Mouse (Mus musculus): ENCODE measurements around the gene Ddx21. TPM values are rescaled to one million over a fixed set of nuclear protein-coding genes. Genes with fewer than 3 reads are reported as not detected.
A peak's percentile ranks its signal among the peaks of the same experiment; 100 is the strongest.
"Not testable (repeated sequence)": the region's sequence is repeated elsewhere in the genome, so short reads cannot be mapped to it uniquely, and the experiment has no call there.

The Ddx21 gene
- polyA plus RNA-seq, 1 experiment from 2014 or later: 33.3 TPM

DNA sequence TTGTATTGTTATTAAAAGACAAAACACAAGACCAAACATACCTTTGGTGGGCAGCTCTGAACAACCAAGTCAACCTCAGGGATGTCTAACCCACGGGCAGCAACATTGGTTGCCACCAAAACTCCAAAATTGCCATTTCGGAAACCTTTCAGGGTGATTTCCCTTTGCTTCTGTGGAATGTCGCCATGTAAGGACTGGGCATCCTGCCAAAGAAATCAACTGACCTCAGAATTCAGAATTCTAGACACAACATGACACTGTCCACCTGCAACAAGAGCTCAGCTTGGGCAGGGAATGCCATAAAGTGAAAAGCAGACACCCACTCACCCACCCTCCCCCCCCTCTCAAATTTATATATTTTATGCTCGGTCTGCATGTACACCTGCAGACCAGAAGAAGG, 13.5 kb downstream of the Ddx21 start:
- peaks cover 100% of the 10 kb centered on the region for H3K36me3 ChIP-seq
- WGBS: 91% methylated on average over 4 of the region's 4 CpGs
- no peak for DNase-seq (ENCODE audit: low spot score)

DNA sequence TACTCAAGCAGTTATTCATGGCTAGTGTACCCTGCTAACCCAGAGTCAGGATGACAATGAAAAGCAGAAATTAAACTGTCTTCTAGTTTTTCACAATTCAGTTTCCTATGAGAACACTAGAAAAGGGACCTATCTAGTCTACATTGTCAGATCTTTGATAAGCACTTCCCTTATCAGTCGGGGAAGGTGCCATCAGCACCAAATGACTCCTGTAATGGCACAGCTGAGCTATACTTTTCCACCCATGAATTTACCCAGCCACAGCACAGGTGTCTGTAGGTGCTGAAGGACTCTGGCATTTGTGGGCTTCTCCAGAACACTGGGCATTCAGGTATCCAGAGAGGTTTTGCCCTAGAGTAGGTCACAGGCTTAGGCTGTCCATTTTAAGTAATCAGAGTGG, 18.8 kb downstream of the Ddx21 start:
- 82% methylated on average over 1 of the region's 1 CpGs for WGBS

More for the DNA sequence above, 13.5 kb downstream of the Ddx21 start:
- no peak overlapping the region for H3K27ac ChIP-seq
- no peaks in the 10 kb centered on the region for H3K27me3 ChIP-seq (ENCODE audit: low read depth, poor library complexity, severe bottlenecking)
- H3K4me1 ChIP-seq: no peaks in the 10 kb centered on the region
- H3K9me3 ChIP-seq (replicated peaks): no peaks in the 10 kb centered on the region
- no peak overlapping the region for H3K4me3 ChIP-seq

DNA sequence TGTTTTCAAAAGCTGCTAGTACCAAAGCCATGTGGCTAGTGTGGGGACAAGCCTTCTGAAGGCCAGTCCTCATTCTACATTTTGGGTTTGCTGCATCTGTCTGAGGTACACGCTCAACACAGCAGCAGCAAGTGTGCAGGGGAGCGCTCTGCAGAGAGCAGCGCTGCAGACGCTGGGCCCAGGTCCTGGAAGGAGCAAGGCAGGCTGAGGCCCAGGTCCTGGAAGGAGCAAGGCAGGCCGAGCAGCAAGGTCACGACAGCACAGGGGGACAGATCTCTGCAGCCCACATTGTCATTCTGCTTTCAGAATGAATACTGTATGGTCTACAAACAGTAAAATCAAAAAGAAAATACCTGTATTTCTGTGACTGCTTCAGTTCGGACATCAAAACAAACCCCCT, 19.4 kb downstream of the Ddx21 start:
- DNase-seq (ENCODE audit: low spot score): no peak
- Histone ChIP-seq H3K27me3 (ENCODE audit: low read depth, poor library complexity, severe bottlenecking) (no peaks in the 10 kb centered on the region), H3K27ac (no peak overlapping the region), H3K4me1 (peaks cover 1% of the 10 kb centered on the region), H3K4me3 (no peak overlapping the region), H3K36me3 (peaks cover 86% of the 10 kb centered on the region), H3K9me3 (replicated peaks) (no peaks in the 10 kb centered on the region)
- 84% methylated on average over 7 of the region's 7 CpGs for WGBS

More for the DNA sequence above, 18.8 kb downstream of the Ddx21 start:
- Histone ChIP-seq H3K27ac (no peak overlapping the region), H3K36me3 (peaks cover 91% of the 10 kb centered on the region), H3K9me3 (replicated peaks) (no peaks in the 10 kb centered on the region), H3K4me3 (no peak overlapping the region), H3K27me3 (ENCODE audit: low read depth, poor library complexity, severe bottlenecking) (no peaks in the 10 kb centered on the region), H3K4me1 (no peaks in the 10 kb centered on the region)
- no peak for DNase-seq (ENCODE audit: low spot score)

DNA sequence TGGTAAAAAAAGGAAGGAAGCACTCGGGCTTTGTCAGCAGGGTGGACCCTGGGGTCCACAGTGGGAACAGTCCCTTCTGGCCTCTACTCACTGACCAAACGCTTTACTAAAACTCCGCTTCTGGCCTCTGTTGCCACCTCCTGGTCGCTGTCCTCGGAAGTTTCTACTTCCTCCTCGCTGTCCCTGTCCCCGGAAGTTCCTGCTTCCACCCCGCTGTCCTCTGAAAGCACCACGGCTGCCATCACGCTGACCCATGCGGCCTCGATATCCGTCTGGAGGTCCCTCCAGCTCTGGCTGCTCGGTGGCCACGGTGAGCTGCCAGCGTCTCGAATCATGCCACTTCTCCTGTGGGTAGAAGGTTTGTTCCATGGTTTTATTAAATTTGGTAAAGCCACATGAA, 19.8 kb downstream of the Ddx21 start:
- WGBS: 95% methylated on average over 17 of the region's 17 CpGs
- Histone ChIP-seq H3K4me1 (peaks cover 6% of the 10 kb centered on the region), H3K36me3 (peaks cover 81% of the 10 kb centered on the region), H3K4me3 (no peak overlapping the region), H3K9me3 (replicated peaks) (no peaks in the 10 kb centered on the region), H3K27me3 (ENCODE audit: low read depth, poor library complexity, severe bottlenecking) (no peaks in the 10 kb centered on the region), H3K27ac (no peak overlapping the region)
- DNase-seq (ENCODE audit: low spot score): no peak

DNA sequence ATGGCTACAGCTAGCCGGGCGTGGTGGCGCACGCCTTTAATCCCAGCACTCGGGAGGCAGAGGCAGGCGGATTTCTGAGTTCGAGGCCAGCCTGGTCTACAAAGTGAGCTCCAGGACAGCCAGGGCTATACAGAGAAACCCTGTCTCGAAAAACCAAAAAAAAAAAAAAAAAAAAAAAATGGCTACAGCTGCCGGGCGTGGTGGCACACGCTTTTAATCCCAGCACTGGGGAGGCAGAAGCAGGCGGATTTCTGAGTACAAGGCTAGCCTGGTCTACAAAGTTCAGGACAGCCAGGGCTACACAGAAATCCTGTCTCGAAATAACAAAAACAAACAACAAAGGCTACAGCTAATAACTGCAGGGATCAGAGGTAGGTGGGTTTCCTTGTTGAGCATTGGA, 23.0 kb downstream of the Ddx21 start:
- not testable (repeated sequence) for H3K27me3 ChIP-seq (ENCODE audit: low read depth, poor library complexity, severe bottlenecking); H3K9me3 ChIP-seq (replicated peaks); DNase-seq (ENCODE audit: low spot score); H3K4me3 ChIP-seq; H3K27ac ChIP-seq
- H3K36me3 ChIP-seq: peaks cover 71% of the 10 kb centered on the region
- H3K4me1 ChIP-seq: peaks cover 12% of the 10 kb centered on the region
- whole genome bisulfite sequencing: 89% methylated on average over 12 of the region's 13 CpGs

- Histone ChIP-seq H3K4me1 (peaks cover 12% of the 10 kb centered on the region), H3K4me3 (peak within 1 kb of the TSS; percentile 89), H3K27ac (peak within 1 kb of the TSS; percentile 84), H3K9me3 (replicated peaks) (no peaks in the 10 kb centered on the region), H3K36me3 (peaks cover 71% of the 10 kb centered on the region), H3K27me3 (ENCODE audit: low read depth, poor library complexity, severe bottlenecking) (no peaks in the 10 kb centered on the region)
- WGBS: 6% methylated on average over 33 of the region's 33 CpGs
- DNase-seq (ENCODE audit: low spot score): peak; percentile 97
Measured at GRCm38 (mm10) chr10:62578338-62579100, 23.6 kb downstream of the Ddx21 start, which contains the start of gene Kif1bp. Gene Kif1bp, minus strand, starts transcription at chr10:62578457.

DNA sequence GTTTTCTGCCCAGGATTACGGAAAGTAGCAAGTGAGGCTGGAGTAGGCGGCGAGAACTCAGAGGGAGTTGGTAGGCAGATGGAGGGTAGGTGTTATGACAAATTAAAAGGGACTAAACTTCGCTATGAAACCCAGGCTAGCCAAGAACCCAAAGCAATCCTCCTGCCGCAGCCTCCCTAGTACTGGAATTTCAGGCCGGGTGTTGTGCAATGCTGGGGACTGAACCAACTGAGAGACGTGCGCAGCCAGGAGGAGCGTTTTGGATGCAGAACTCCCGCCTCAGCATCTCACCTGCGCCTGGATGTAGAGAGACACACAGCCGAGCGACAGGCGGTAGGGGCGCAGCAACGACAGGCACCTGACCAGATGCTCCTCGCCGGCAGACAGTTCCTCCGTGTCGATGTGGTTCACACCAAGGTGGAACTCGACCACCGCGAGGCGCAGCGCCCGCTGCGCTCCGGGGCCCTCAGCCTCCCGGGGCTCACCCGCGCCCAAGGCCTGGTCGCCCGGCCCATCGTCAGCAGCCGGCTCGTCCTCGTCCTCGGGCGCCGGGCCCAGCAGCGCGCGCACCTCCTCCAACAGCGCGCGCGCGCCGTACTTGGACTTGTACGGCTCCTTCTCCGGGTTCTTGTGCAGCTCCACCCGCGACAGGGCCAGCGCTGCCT, 24.3 kb downstream of the Ddx21 start:
- Histone ChIP-seq H3K9me3 (replicated peaks) (no peaks in the 10 kb centered on the region), H3K4me3 (peak overlapping the region; percentile 89), H3K36me3 (peaks cover 70% of the 10 kb centered on the region), H3K4me1 (peaks cover 12% of the 10 kb centered on the region), H3K27ac (peak overlapping the region; percentile 84), H3K27me3 (ENCODE audit: low read depth, poor library complexity, severe bottlenecking) (no peaks in the 10 kb centered on the region)
- no peak for DNase-seq (ENCODE audit: low spot score)
- 1% methylated on average over 54 of the region's 54 CpGs for WGBS

DNA sequence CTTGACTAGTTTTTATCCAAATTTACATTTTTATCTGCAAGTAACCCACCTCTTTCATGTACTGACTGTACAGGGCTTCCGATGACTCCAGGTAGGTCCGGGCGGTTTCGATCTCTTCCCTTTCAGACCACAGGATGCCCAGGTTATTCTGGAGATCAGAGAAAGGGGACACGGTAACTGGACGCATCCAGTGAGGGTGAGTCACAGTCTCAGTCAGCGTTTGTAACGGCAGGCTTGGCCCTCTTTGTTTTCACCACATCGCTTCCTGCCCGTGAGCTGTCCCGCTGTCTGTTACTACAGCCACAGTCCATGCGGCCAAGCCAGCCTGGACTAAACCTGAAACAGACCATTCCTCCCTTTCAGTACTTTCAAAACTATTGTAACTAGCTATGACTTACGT, 27.1 kb downstream of the Ddx21 start:
- Histone ChIP-seq H3K27ac (no peak overlapping the region), H3K4me1 (peaks cover 12% of the 10 kb centered on the region), H3K4me3 (no peak overlapping the region), H3K36me3 (peaks cover 66% of the 10 kb centered on the region), H3K9me3 (replicated peaks) (no peaks in the 10 kb centered on the region), H3K27me3 (ENCODE audit: low read depth, poor library complexity, severe bottlenecking) (no peaks in the 10 kb centered on the region)
- no peak for DNase-seq (ENCODE audit: low spot score)
- 92% methylated on average over 13 of the region's 13 CpGs for WGBS

DNA sequence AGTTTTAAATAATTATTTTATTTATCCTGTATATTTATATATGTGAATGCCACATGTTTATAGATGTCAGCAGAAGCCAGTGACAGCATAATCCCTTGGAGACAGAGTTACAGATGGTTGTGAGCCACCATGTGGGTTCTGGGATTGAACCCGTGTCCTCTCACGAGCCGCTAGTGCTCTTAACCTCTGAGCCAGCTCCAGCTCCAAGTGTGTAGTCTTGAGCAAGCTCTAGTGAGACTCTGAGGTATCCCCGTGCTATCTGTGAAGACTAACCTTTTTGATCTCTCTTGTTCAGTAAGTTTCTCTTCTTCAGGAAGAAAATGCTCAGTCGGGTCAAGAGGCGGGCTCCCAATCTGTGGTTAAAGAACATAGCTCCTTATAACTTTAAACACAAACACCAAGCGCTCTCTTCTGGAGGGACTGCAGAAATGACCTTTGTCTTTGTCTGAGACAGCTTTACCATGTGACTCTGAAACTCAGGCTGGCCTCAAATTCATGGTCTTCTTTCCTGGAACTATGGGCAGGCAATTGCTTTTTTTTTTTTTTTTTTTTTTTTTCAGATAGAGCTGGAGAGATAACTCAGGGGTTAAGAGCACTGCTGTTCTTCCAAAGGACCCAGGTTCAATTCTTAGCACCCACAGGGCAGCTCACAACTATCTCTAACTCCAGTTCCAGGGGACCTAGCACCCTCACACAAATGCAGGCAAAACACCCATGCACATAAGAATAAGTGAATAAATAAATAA, 31.8 kb downstream of the Ddx21 start:
- Histone ChIP-seq H3K36me3 (peaks cover 94% of the 10 kb centered on the region), H3K9me3 (replicated peaks) (no peaks in the 10 kb centered on the region), H3K4me1 (no peaks in the 10 kb centered on the region), H3K27ac (no peak overlapping the region), H3K4me3 (no peak overlapping the region), H3K27me3 (ENCODE audit: low read depth, poor library complexity, severe bottlenecking) (no peaks in the 10 kb centered on the region)
- WGBS: 93% methylated on average over 7 of the region's 7 CpGs
- DNase-seq (ENCODE audit: low spot score): no peak

- Histone ChIP-seq H3K4me1 (no peaks in the 10 kb centered on the region), H3K27me3 (ENCODE audit: low read depth, poor library complexity, severe bottlenecking) (no peaks in the 10 kb centered on the region), H3K9me3 (replicated peaks) (no peaks in the 10 kb centered on the region), H3K4me3 (no peak overlapping the region), H3K36me3 (peaks cover 94% of the 10 kb centered on the region), H3K27ac (no peak overlapping the region)
- no peak for DNase-seq (ENCODE audit: low spot score)
- WGBS: 97% methylated on average over 4 of the region's 4 CpGs
Measured at GRCm38 (mm10) chr10:62568861-62569260, 33.2 kb downstream of the Ddx21 start.

DNA sequence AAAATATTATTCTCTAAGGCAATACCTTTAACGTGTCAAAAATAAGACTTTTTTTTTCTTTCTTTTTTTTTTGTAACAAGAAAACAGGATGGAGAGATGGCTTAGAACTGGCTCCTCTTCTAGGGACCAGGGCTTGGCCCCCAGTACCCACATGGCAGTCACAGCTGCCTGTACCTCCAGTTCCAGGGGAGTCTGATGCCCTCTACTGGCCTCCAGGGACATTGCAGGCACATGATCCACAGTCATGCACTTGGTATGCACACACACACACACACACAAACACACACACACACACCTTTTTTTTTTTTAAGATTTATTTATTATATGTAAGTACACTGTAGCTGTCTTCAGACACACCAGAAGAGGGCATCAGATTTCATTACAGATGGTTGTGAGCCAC, 44.3 kb downstream of the Ddx21 start:
- 90% methylated on average over 1 of the region's 1 CpGs for WGBS
- no peaks in the 10 kb centered on the region for H3K9me3 ChIP-seq (replicated peaks)
- H3K27me3 ChIP-seq (ENCODE audit: low read depth, poor library complexity, severe bottlenecking): no peaks in the 10 kb centered on the region
- no peak overlapping the region for H3K27ac ChIP-seq
- no peak for DNase-seq (ENCODE audit: low spot score)
- H3K4me3 ChIP-seq: no peak overlapping the region
- H3K36me3 ChIP-seq: peaks cover 59% of the 10 kb centered on the region
- no peaks in the 10 kb centered on the region for H3K4me1 ChIP-seq

- 89% methylated on average over 6 of the region's 6 CpGs for WGBS
- H3K36me3 ChIP-seq: peaks cover 47% of the 10 kb centered on the region
Measured at GRCm38 (mm10) chr10:62556558-62556901, 45.6 kb downstream of the Ddx21 start.

More at GRCm38 (mm10) chr10:62556558-62556901, 45.6 kb downstream of the Ddx21 start:
- no peaks in the 10 kb centered on the region for H3K9me3 ChIP-seq (replicated peaks)
- H3K4me1 ChIP-seq: no peaks in the 10 kb centered on the region
- H3K27ac ChIP-seq: no peak overlapping the region
- no peaks in the 10 kb centered on the region for H3K27me3 ChIP-seq (ENCODE audit: low read depth, poor library complexity, severe bottlenecking)
- DNase-seq (ENCODE audit: low spot score): no peak
- no peak overlapping the region for H3K4me3 ChIP-seq
